Mouse (Mus musculus): ENCODE results near the gene Pak2.

- TF ChIP-seq CTCF (IDR thresholded peaks at IDR 0.05; ENCODE audit: low read depth) (no peak), EP300 (IDR thresholded peaks at IDR 0.05; ENCODE audit: low read depth) (no peak)
Measured at GRCm38 (mm10) chr16:32087629-32088443, 8.7 kb upstream of the Pak2 start.
